Mouse (Mus musculus): ENCODE data around the gene Gja6. TPM values are rescaled to one million over a fixed set of nuclear protein-coding genes. Genes with fewer than 3 reads are reported as not detected.

Gja6 gene
- polyA plus RNA-seq (2014; fragmentation: Nextera tagmentation; extraction: Ambion mirVana): 0.14 TPM in 1 of 2 replicates, not detected in the other

DNA sequence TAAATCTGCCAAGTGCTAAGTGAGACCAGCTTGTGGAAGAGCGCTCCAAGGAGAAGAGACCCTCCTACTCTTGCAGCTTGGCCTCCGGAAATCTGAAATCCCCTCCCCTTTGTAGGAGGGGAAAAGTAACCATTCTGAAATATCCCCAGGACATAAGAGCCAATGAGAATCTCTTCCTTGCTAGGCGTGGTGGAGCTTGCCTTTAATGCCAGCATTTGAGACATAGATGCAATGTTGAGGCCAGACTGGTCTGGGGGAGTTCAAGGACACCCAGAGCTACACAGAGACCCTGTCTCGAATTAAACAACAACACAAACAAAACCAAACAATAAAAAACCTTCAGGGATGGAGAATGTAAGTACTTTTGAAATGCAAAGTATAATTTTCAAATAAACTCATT is at the start of gene Gja6:
Gja6 (minus strand) TSS at position 101 of the 400 bp plus-strand sequence.
- ATAC-seq (no peak), DNase-seq (ENCODE audit: low spot score) (no peak)
- Histone ChIP-seq H3K27ac (ENCODE audit: low read depth, low read length) (no peak within 1 kb of the TSS), H3K36me3 (ENCODE audit: control insufficient read depth, insufficient read depth, low read length) (no peaks in the 10 kb centered on the region), H3K9me3 (replicated peaks; ENCODE audit: control insufficient read depth, low read length) (no peaks in the 10 kb centered on the region), H3K4me1 (ENCODE audit: control insufficient read depth, insufficient read depth, low read length) (no peaks in the 10 kb centered on the region), H3K4me2 (ENCODE audit: low read length) (no peak within 1 kb of the TSS), H3K9ac (ENCODE audit: low read length) (no peak within 1 kb of the TSS), H3K27me3 (replicated peaks; ENCODE audit: control insufficient read depth, insufficient read depth, low read length) (no peaks in the 10 kb centered on the region), H3K4me3 (ENCODE audit: low read depth, low read length) (no peak within 1 kb of the TSS)
- WGBS: 67% methylated on average over 4 of the region's 4 CpGs

DNA sequence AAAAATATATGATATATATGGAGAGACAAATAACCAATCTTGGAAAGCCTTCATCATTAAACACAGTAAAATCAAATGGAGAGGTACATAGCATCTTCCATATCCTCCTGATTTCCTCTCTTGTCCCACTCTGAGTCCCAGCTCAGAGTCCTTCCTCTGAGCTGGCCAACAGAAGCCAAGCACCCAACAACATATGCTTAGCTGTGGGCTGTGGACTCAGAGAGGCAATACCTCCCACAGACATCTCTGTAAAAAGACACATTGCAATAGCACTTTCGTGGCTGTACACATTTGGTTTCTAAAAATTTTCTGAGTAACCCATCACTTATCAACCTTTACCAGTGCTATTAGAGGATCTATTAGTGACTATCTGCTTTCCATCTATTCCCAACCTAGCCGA is 42.7 kb upstream of the Gja6 start:
- Histone ChIP-seq H3K27ac (ENCODE audit: low read depth, low read length) (no peak overlapping the region), H3K9ac (ENCODE audit: low read length) (no peak overlapping the region), H3K36me3 (ENCODE audit: control insufficient read depth, insufficient read depth, low read length) (no peaks in the 10 kb centered on the region), H3K4me1 (ENCODE audit: control insufficient read depth, insufficient read depth, low read length) (no peaks in the 10 kb centered on the region), H3K27me3 (replicated peaks; ENCODE audit: control insufficient read depth, insufficient read depth, low read length) (no peaks in the 10 kb centered on the region), H3K4me2 (ENCODE audit: low read length) (no peak overlapping the region), H3K9me3 (replicated peaks; ENCODE audit: control insufficient read depth, low read length) (no peaks in the 10 kb centered on the region), H3K4me3 (ENCODE audit: low read depth, low read length) (no peak overlapping the region)
- ATAC-seq: no peak
- WGBS: 81% methylated on average over 2 of the region's 2 CpGs
- DNase-seq (ENCODE audit: low spot score): no peak

DNA sequence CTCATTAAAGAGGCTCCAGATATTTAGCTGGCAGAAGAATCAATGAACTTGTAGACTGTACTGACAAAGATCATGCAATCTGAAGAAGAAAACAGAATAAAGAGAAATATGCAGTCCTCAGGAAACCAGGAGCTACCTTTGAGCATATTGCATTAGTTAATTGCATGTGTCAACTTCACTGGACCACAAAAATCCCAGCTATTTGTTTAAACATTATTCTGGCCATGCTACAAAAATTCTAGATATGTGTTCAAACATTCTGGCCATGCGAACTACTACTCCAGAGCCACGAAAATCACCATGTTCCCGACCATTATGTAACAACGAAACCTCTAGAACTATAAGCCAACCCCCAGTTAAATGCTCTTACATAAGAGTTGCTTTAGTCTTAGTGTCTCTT is 37.9 kb upstream of the Gja6 start:
- no peaks in the 10 kb centered on the region for H3K36me3 ChIP-seq (ENCODE audit: control insufficient read depth, insufficient read depth, low read length)
- H3K4me2 ChIP-seq (ENCODE audit: low read length): no peak overlapping the region
- ATAC-seq (no peak), DNase-seq (ENCODE audit: low spot score) (no peak)
- H3K4me3 ChIP-seq (ENCODE audit: low read depth, low read length): no peak overlapping the region
- H3K9me3 ChIP-seq (replicated peaks; ENCODE audit: control insufficient read depth, low read length): no peaks in the 10 kb centered on the region
- 88% methylated on average over 4 of the region's 4 CpGs for WGBS
- H3K4me1 ChIP-seq (ENCODE audit: control insufficient read depth, insufficient read depth, low read length): no peaks in the 10 kb centered on the region
- H3K27me3 ChIP-seq (replicated peaks; ENCODE audit: control insufficient read depth, insufficient read depth, low read length): no peaks in the 10 kb centered on the region
- H3K27ac ChIP-seq (ENCODE audit: low read depth, low read length): no peak overlapping the region
- H3K9ac ChIP-seq (ENCODE audit: low read length): no peak overlapping the region

DNA sequence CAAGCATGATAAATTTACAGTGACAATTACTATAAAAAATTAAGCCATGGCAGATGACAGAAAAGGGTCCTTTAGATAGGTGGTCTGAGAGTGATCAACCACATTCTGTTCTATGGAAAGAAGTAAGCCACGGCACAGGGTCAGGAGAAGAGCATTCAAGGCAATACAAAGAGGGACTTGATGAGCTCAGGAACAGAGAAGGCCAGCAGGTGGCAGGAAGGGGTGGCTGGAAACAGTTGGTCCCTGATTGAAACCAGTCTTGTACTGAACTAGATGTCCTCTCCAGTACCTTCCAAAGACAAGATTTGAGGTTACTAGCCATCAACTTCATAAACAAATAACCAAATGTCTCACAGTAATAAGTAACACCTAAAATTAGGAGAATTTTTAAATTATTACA is 28.7 kb upstream of the Gja6 start:
- Histone ChIP-seq H3K27ac (ENCODE audit: low read depth, low read length) (no peak overlapping the region), H3K36me3 (ENCODE audit: control insufficient read depth, insufficient read depth, low read length) (no peaks in the 10 kb centered on the region), H3K4me2 (ENCODE audit: low read length) (no peak overlapping the region), H3K4me1 (ENCODE audit: control insufficient read depth, insufficient read depth, low read length) (no peaks in the 10 kb centered on the region), H3K4me3 (ENCODE audit: low read depth, low read length) (no peak overlapping the region), H3K9ac (ENCODE audit: low read length) (no peak overlapping the region), H3K9me3 (replicated peaks; ENCODE audit: control insufficient read depth, low read length) (no peaks in the 10 kb centered on the region), H3K27me3 (replicated peaks; ENCODE audit: control insufficient read depth, insufficient read depth, low read length) (no peaks in the 10 kb centered on the region)
- no peak for ATAC-seq
- 43% methylated on average over 1 of the region's 1 CpGs for WGBS
- no peak for DNase-seq (ENCODE audit: low spot score)

DNA sequence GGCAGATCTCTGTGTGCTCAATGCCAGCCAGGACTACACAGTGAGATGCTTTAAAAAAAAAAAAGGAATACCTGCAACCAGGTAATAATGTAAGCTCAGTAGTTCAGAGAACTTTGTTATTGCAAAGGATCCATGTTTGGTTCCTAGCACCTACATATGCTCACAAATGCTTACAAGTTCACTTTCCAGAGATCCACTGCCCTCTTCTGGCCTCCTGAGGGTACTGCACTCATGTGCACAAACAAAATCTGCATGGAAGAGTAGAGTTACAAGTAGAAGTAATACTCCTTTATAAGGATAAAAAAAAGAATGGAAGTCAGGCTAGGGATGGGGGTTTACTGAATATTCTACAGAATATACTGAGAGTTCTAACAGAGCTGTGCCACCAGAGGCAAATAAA is 23.8 kb upstream of the Gja6 start:
- H3K27me3 ChIP-seq (replicated peaks; ENCODE audit: control insufficient read depth, insufficient read depth, low read length): no peaks in the 10 kb centered on the region
- H3K9ac ChIP-seq (ENCODE audit: low read length): no peak overlapping the region
- H3K4me1 ChIP-seq (ENCODE audit: control insufficient read depth, insufficient read depth, low read length): no peaks in the 10 kb centered on the region
- H3K27ac ChIP-seq (ENCODE audit: low read depth, low read length): no peak overlapping the region
- H3K4me3 ChIP-seq (ENCODE audit: low read depth, low read length): no peak overlapping the region
- DNase-seq (ENCODE audit: low spot score) (no peak), ATAC-seq (no peak)
- no peaks in the 10 kb centered on the region for H3K9me3 ChIP-seq (replicated peaks; ENCODE audit: control insufficient read depth, low read length)
- no peaks in the 10 kb centered on the region for H3K36me3 ChIP-seq (ENCODE audit: control insufficient read depth, insufficient read depth, low read length)
- H3K4me2 ChIP-seq (ENCODE audit: low read length): no peak overlapping the region

DNA sequence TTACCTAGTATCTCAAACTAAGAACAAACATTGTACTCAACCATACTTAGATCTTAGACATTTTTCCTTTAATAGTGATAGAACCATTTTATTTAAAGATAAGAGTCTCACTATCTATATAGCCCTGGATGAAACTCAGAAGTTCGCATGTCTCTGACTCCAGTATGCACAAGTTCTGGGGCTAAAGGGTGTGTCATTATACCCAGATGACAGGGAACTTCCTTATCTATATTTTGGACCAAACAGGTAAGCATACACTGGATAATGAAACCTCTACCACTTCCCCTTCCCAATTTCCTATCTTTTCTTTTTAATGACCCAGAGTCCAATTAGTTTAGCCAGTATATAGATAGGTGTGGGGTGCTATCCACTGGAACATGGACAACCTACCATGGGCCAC is 22.0 kb upstream of the Gja6 start:
- DNase-seq (ENCODE audit: low spot score) (no peak), ATAC-seq (no peak)
- Histone ChIP-seq H3K4me3 (ENCODE audit: low read depth, low read length) (no peak overlapping the region), H3K4me2 (ENCODE audit: low read length) (no peak overlapping the region), H3K9ac (ENCODE audit: low read length) (no peak overlapping the region), H3K36me3 (ENCODE audit: control insufficient read depth, insufficient read depth, low read length) (no peaks in the 10 kb centered on the region), H3K9me3 (replicated peaks; ENCODE audit: control insufficient read depth, low read length) (no peaks in the 10 kb centered on the region), H3K27ac (ENCODE audit: low read depth, low read length) (no peak overlapping the region), H3K27me3 (replicated peaks; ENCODE audit: control insufficient read depth, insufficient read depth, low read length) (no peaks in the 10 kb centered on the region), H3K4me1 (ENCODE audit: control insufficient read depth, insufficient read depth, low read length) (no peaks in the 10 kb centered on the region)
- WGBS: 86% methylated on average over 1 of the region's 1 CpGs

DNA sequence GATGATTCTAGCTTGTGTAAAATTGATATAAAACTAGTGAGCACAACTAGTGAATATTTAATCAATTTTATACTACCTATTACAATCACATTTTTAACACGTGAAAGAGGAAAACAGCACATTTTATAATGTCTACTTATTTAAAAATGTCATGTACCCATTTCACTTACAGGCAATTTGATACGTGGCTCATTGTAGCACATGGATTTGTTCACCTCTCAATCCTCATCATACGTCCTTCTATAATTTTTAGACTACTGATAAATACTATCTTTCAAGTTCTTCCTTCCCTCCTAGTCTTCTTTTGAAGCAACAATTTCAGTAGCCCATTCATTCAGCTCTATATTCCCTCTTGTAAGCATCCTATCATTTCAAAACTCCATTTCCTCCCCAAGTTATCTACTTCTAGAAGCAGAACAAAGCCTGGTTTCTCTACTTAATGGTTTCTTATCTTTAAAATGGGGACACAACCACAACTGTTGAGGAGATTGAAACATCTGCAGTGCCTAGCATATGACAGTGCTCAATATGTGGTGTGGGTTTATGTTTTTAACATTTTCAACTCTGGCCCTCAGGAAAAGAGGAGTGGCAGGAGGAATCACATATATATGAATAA is 12.3 kb upstream of the Gja6 start:
- no peak for DNase-seq (ENCODE audit: low spot score)
- H3K27ac ChIP-seq (ENCODE audit: low read depth, low read length): no peak overlapping the region
- H3K4me3 ChIP-seq (ENCODE audit: low read depth, low read length): no peak overlapping the region
- H3K36me3 ChIP-seq (ENCODE audit: control insufficient read depth, insufficient read depth, low read length): no peaks in the 10 kb centered on the region
- no peak overlapping the region for H3K9ac ChIP-seq (ENCODE audit: low read length)
- no peak overlapping the region for H3K4me2 ChIP-seq (ENCODE audit: low read length)
- no peaks in the 10 kb centered on the region for H3K27me3 ChIP-seq (replicated peaks; ENCODE audit: control insufficient read depth, insufficient read depth, low read length)
- no peaks in the 10 kb centered on the region for H3K4me1 ChIP-seq (ENCODE audit: control insufficient read depth, insufficient read depth, low read length)
- H3K9me3 ChIP-seq (replicated peaks; ENCODE audit: control insufficient read depth, low read length): no peaks in the 10 kb centered on the region
- no peak for ATAC-seq
- 94% methylated on average over 3 of the region's 3 CpGs for WGBS

DNA sequence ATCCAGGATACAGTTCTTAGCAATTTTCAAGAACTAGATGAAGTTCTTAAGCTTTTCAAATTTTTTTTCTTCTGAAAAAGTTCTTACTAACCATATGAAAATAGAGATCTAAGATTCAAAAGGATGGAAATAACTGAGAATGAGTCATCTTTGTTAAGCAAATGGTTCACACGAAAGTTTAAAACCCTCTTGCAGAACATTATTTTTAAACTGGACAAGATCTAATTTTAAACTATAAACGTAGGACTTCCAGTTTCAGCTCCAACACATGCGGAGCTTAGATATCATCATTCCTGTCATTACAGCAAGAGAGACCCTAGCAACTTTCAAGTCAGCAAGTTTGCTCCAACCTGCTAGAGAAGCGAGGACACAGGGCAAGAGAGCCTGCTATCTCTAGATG is 375 bp downstream of the Gja6 start:
- DNase-seq (ENCODE audit: low spot score): no peak
- Histone ChIP-seq H3K4me2 (ENCODE audit: low read length) (no peak overlapping the region), H3K9me3 (replicated peaks; ENCODE audit: control insufficient read depth, low read length) (no peaks in the 10 kb centered on the region), H3K27ac (ENCODE audit: low read depth, low read length) (no peak overlapping the region), H3K4me3 (ENCODE audit: low read depth, low read length) (no peak overlapping the region), H3K27me3 (replicated peaks; ENCODE audit: control insufficient read depth, insufficient read depth, low read length) (no peaks in the 10 kb centered on the region), H3K9ac (ENCODE audit: low read length) (no peak overlapping the region), H3K4me1 (ENCODE audit: control insufficient read depth, insufficient read depth, low read length) (no peaks in the 10 kb centered on the region), H3K36me3 (ENCODE audit: control insufficient read depth, insufficient read depth, low read length) (no peaks in the 10 kb centered on the region)
- no peak for ATAC-seq
- 86% methylated on average over 4 of the region's 4 CpGs for WGBS

DNA sequence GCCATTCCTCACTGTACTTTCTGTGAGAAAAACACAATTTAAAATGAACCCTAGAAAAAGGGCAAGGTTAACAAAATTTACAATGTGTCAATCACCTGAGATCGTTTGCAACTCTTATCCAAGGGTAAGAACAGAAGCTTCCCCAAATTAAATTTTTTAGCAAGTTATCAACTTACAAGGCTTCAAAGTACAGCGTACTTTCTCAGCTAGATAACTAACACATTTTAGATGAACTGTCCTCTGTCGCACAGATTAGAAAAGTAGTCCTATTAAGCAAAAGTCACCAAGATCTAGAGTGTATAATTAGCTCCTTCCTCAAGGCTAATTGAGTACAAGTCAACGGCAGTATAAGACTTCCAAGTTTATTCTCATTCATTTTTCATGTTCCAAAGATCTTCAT is 939 bp downstream of the Gja6 start:
- Histone ChIP-seq H3K27ac (ENCODE audit: low read depth, low read length) (no peak overlapping the region), H3K4me2 (ENCODE audit: low read length) (no peak overlapping the region), H3K9ac (ENCODE audit: low read length) (no peak overlapping the region), H3K27me3 (replicated peaks; ENCODE audit: control insufficient read depth, insufficient read depth, low read length) (no peaks in the 10 kb centered on the region), H3K4me1 (ENCODE audit: control insufficient read depth, insufficient read depth, low read length) (no peaks in the 10 kb centered on the region), H3K9me3 (replicated peaks; ENCODE audit: control insufficient read depth, low read length) (no peaks in the 10 kb centered on the region), H3K36me3 (ENCODE audit: control insufficient read depth, insufficient read depth, low read length) (no peaks in the 10 kb centered on the region), H3K4me3 (ENCODE audit: low read depth, low read length) (no peak overlapping the region)
- 79% methylated on average over 4 of the region's 4 CpGs for WGBS
- ATAC-seq: no peak
- no peak for DNase-seq (ENCODE audit: low spot score)

Measured in forebrain, embryonic 14.5 days (tissue).